Mouse (Mus musculus) lung, embryonic 14.5 days (tissue): ENCODE data around the gene Inhbe. TPM values are rescaled to one million over a fixed set of nuclear protein-coding genes. Genes with fewer than 3 reads are reported as not detected.
"Not testable (repeated sequence)": the region's sequence is repeated elsewhere in the genome, so short reads cannot be mapped to it uniquely, and the experiment has no call there.

Experiments
- ATAC-seq: fragments of 200-750 bp; cut with Nextera tagmentation; 2 replicates; pipeline ENCODE4 v1.8.0; 2017; ENCODE audit warnings: mild to moderate bottlenecking, moderate TSS enrichment, moderate library complexity; ENCODE audit not compliant: insufficient read depth
- DNase-seq: peaks from one replicate; pipeline ENCODE4 v3.0.0-alpha.2; 2015
- H3K27ac ChIP-seq: fragments of 300-500 bp; sonication (generic); 2 replicates; pipeline ENCODE4 v1.5.1; 2014; ENCODE audit warnings: low read depth, mild to moderate bottlenecking, moderate library complexity
- H3K27me3 ChIP-seq: fragments of 300-500 bp; sonication (generic); 2 replicates; pipeline ENCODE4 v1.6.1; 2014; ENCODE audit warnings: low read length, control low read depth; ENCODE audit not compliant: insufficient read depth
- H3K36me3 ChIP-seq: fragments of 300-500 bp; sonication (generic); 2 replicates; pipeline ENCODE4 v1.6.1; 2014; ENCODE audit warnings: control low read depth; ENCODE audit not compliant: insufficient read depth
- H3K4me1 ChIP-seq: fragments of 300-500 bp; sonication (generic); 2 replicates; pipeline ENCODE4 v1.6.1; 2014; ENCODE audit warnings: antibody characterized with exemption, control low read depth; ENCODE audit not compliant: insufficient read depth
- H3K4me2 ChIP-seq: fragments of 300-500 bp; sonication (generic); 2 replicates; pipeline ENCODE4 v1.6.1; 2014; ENCODE audit warnings: mild to moderate bottlenecking
- H3K4me3 ChIP-seq: fragments of 300-500 bp; sonication (generic); 2 replicates; pipeline ENCODE4 v1.5.1; 2014; ENCODE audit warnings: low read depth, low read length
- H3K9ac ChIP-seq: fragments of 300-500 bp; sonication (generic); 2 replicates; pipeline ENCODE4 v1.6.1; 2014
- H3K9me3 ChIP-seq: fragments of 300-500 bp; sonication (generic); 2 replicates; pipeline ENCODE4 v1.6.1; 2016; ENCODE audit warnings: low read depth, low read length, control low read depth
- CTCF ChIP-seq: IDR thresholded peaks from 2 replicates; pipeline ENCODE4 v1.5.1; 2016; ENCODE audit warnings: antibody characterized with exemption, low read depth
- WGBS: fragments of 180-500 bp; shearing (Covaris S2); extraction: QIAGEN DNeasy Blood & Tissue Kit; methylation state at CpG from one replicate; pipeline ENCODE4 v1.1.7; 2014; 5-methylcytosine and 5-hydroxymethylcytosine counted together
- polyA plus RNA-seq: library from polyadenylated mRNA; unstranded; fragments of >200 nt; fragmentation: Nextera tagmentation; extraction: Ambion mirVana; gene quantifications from 2 replicates; pipeline ENCODE4 v1.2.1, GENCODE M21; 2014

The Inhbe gene
- polyA plus RNA-seq, 1 experiment from 2014 or later = 0.04 TPM

DNA sequence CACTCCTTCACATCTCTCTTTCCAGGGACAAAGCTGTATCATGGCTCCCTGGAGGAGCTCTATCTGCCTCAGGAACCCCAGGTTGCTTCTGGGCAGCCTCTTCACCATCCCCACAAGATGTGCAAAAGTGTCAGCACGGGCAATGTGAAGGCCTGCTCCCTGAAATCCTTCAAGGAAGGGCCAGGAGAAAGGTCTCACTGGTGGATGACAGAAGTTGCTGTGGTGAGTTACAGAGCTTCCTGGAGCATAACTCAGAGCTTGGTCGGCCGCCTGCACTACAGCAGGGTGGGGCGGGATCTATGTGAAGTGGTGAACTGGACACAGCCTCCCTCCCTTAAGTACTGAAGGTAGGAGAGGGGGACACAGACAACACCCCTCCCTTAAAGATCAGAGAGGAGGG, 31.5 kb downstream of the Inhbe start:
- TF ChIP-seq CTCF = no peak
- no peak overlapping the region for H3K4me3 ChIP-seq
- H3K9ac ChIP-seq = no peak overlapping the region
- 63% methylated on average over 4 of the region's 4 CpGs for WGBS
- ATAC-seq = no peak
- H3K4me1 ChIP-seq = peaks cover 5% of the 10 kb centered on the region; the same call in 1 of the 2 replicates
- H3K4me2 ChIP-seq = no peak overlapping the region
- H3K27ac ChIP-seq = no peak overlapping the region
- no peak for DNase-seq
- 0 out of 2 replicates have a peak, but pooled peaks cover 5% of the 10 kb centered on the region for H3K9me3 ChIP-seq
- H3K36me3 ChIP-seq = no peaks in the 10 kb centered on the region
- peaks cover 37% of the 10 kb centered on the region for H3K27me3 ChIP-seq

DNA sequence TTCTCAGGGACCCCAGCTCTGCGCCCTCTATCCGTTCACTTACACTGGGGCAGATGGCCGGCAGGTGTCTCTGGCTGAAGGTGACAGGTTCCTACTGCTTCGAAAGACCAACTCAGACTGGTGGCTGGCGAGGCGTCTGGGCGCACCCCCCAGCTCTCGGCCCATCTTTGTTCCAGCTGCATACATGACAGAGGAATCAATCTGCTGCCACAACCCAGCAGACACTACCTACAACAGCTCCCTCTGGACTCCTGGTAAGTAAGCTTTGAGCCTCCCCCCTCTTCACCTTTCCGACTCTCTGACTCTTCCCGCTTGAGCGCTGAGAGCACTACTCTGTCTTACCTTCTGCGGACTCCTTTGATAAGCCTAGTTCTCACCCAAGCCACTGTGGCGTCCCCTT, 32.0 kb downstream of the Inhbe start:
- H3K27me3 ChIP-seq = peaks cover 32% of the 10 kb centered on the region
- no peak overlapping the region for H3K4me3 ChIP-seq
- no peak overlapping the region for H3K9ac ChIP-seq
- ATAC-seq (no peak), DNase-seq (no peak)
- H3K4me1 ChIP-seq = peaks cover 5% of the 10 kb centered on the region; the same call in 1 of the 2 replicates
- H3K9me3 ChIP-seq = 0 out of 2 replicates have a peak, but pooled peaks cover 2% of the 10 kb centered on the region
- H3K27ac ChIP-seq = no peak overlapping the region
- TF ChIP-seq CTCF = no peak
- WGBS = 47% methylated on average over 13 of the region's 13 CpGs
- H3K36me3 ChIP-seq = no peaks in the 10 kb centered on the region
- H3K4me2 ChIP-seq = no peak overlapping the region

DNA sequence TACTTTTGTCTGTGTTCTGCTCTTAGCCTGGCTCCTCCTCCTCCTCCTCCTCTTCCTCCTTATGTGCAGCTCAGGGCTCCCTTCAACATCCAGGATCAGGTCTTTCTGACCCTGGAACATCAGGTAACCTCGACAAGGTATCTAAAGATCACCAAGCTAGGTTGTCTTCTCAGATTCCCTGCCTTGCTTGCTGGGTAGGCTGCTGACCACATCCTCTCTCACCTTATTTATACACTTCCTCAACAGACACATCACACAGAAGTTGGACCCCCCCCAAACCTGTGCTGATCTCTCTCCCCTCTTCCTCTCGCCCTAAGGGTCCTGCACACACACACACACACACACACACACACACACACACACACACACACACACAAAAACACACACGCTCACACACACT, 32.6 kb downstream of the Inhbe start, which contains the start of gene Arhgap9:
Gene Arhgap9, plus strand, starts transcription at position 344 of the 400 bp plus-strand sequence.
- Histone ChIP-seq H3K9ac (no peak within 1 kb of the TSS), H3K9me3 (no peaks in the 10 kb centered on the region), H3K27me3 (peaks cover 26% of the 10 kb centered on the region), H3K36me3 (no peaks in the 10 kb centered on the region), H3K4me2 (no peak within 1 kb of the TSS), H3K4me3 (no peak within 1 kb of the TSS), H3K4me1 (peaks cover 5% of the 10 kb centered on the region; the same call in 1 of the 2 replicates), H3K27ac (no peak within 1 kb of the TSS)
- WGBS = 76% methylated on average over 2 of the region's 3 CpGs
- ATAC-seq = no peak
- no peak for DNase-seq
- TF ChIP-seq CTCF = no peak

DNA sequence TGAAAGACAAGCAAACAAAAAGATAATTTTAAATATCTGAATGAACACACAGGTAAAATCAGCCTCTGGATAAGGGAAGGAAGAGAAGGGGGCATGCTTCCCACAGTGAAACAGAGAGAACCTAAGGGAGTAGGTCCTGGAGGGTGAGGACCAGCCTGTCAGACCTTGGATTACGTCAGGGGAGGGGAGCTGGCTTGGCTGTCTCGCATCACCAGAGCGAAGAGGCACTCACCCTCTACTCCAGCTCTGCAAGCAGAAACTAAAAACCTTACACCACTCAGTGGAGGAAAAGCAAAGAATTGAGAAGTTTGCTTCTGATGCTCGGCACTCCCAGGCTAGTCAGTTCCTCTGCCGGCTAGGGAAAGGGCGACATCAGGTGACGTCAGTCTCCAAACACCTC, 34.2 kb downstream of the Inhbe start:
- Histone ChIP-seq H3K9ac (no peak overlapping the region), H3K4me1 (no peaks in the 10 kb centered on the region), H3K27me3 (peaks cover 10% of the 10 kb centered on the region; the same call in 1 of the 2 replicates), H3K36me3 (no peaks in the 10 kb centered on the region), H3K4me3 (no peak overlapping the region), H3K4me2 (no peak overlapping the region), H3K27ac (no peak overlapping the region), H3K9me3 (no peaks in the 10 kb centered on the region)
- no peak for DNase-seq
- no peak for TF ChIP-seq CTCF
- no peak for ATAC-seq
- 57% methylated on average over 7 of the region's 7 CpGs for WGBS

DNA sequence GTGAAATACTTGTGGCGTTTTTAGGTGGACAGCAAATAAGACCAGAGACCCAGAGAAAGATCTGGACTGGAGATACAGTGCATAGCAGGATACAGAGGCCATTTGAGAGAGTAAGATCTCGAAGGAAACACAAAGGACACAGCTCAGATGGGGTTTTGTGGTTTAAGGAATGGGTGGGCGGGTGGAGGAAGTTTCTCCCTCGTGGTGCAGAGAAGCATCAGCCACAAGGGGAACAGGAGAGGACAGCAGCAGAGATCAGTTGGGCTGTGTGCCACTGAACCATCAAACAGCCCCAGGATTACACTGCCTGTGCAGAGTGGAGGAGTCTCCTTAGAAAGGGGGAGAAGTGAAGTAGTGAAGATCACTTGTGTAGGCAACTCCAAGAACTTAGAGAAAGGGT, 36.2 kb downstream of the Inhbe start:
- H3K9me3 ChIP-seq = no peaks in the 10 kb centered on the region
- H3K27ac ChIP-seq = no peak overlapping the region
- no peaks in the 10 kb centered on the region for H3K4me1 ChIP-seq
- no peak overlapping the region for H3K4me3 ChIP-seq
- DNase-seq = no peak
- TF ChIP-seq CTCF = no peak
- H3K9ac ChIP-seq = no peak overlapping the region
- no peak for ATAC-seq
- 35% methylated on average over 4 of the region's 4 CpGs for WGBS
- H3K27me3 ChIP-seq = no peaks in the 10 kb centered on the region
- H3K36me3 ChIP-seq = no peaks in the 10 kb centered on the region
- no peak overlapping the region for H3K4me2 ChIP-seq

DNA sequence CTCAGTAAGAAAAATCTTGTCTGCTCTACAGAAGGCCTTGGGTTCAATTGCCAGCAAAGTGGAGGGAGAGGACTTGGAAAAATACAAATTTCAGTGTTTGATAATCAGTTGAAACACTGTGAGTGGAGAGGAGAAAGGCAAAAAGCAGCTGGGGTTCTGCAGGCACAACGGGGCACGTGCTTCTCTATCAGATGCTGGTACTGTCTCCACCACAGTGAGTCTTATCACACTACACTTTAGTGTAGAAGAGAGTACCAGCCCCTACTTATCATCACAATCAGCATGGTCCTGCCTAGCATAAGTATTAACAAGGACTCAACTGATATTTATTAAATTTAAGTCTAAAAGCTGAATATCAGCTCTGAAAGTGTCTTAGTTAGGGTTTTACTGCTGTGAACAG, 36.9 kb downstream of the Inhbe start:
- Histone ChIP-seq H3K27ac (no peak overlapping the region), H3K4me1 (no peaks in the 10 kb centered on the region), H3K4me3 (no peak overlapping the region), H3K36me3 (no peaks in the 10 kb centered on the region), H3K27me3 (no peaks in the 10 kb centered on the region), H3K9me3 (no peaks in the 10 kb centered on the region), H3K4me2 (no peak overlapping the region), H3K9ac (no peak overlapping the region)
- ATAC-seq = no peak
- TF ChIP-seq CTCF = no peak
- WGBS = 68% methylated on average over 2 of the region's 2 CpGs
- DNase-seq = no peak

DNA sequence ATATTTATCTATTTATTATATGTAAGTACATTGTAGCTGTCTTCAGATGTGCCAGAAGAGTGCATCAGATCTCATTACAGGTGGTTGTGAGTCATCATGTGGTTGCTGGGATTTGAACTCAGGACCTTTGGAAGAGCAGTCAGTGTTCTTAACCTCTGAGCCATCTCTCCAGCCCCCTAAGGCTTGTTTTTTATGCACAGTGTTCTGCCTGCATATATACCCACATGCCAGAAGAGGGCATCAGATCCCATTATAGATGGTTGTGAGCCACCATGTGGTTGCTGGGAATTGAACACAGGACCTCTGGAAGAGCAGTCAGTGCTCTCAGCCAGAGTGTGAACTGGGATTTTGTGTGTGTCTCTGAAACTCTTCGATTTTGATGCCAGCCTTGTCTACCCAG, 39.3 kb downstream of the Inhbe start:
- H3K4me3 ChIP-seq, H3K27me3 ChIP-seq, H3K9ac ChIP-seq, H3K36me3 ChIP-seq, H3K27ac ChIP-seq, H3K4me2 ChIP-seq, ATAC-seq, DNase-seq, H3K4me1 ChIP-seq, H3K9me3 ChIP-seq: not testable (repeated sequence)
- 71% methylated on average over 1 of the region's 1 CpGs for WGBS

DNA sequence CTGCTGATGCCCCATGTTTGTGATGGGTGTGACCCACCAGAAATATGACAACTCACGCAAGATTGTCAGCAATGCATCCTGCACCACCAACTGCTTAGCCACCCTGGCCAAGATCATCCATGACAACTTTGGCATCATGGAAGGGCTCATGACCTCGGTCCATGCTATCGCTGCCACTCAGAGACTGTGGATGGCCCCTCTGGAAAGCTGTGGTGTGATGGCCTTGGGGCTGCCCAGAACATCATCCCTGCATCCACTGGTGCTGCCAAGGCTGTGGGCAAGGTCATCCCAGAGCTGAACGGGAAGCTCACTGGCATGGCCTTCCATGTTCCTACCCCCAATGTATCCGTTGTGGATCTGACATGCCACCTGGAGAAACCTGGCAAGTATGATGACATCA, 40.7 kb downstream of the Inhbe start:
- not testable (repeated sequence) for H3K9ac ChIP-seq, H3K27ac ChIP-seq, DNase-seq, H3K9me3 ChIP-seq, H3K4me1 ChIP-seq, H3K4me2 ChIP-seq, ATAC-seq, H3K4me3 ChIP-seq, H3K27me3 ChIP-seq
- 85% methylated on average over 5 of the region's 5 CpGs for WGBS
- H3K36me3 ChIP-seq = peaks cover 11% of the 10 kb centered on the region
